13 mouse cellular contexts compared by ENCODE assay signal in the genomic region with DNA sequence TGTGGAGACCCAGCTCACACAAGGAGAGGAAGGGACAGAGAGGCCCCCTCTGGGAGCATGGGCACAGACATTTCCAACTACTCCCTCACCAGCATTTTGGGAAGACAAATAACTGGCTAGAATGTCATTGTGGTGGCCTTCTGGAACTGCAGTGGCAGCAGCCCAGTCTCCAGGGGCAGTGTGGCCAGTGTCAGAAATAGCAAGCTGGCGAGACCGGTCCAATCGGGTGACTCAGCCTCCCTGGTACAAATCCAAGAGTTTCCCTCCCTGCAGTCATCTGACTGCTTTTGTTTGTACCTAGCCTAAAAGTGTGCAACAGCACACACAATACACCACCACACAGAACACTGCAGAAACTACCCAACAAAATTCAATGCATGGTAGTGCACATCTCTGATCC. TPM values are rescaled to one million over a fixed set of nuclear protein-coding genes. Genes with fewer than 3 reads are reported as not detected.
DNase-seq lines count a peak whose midpoint lies in the region; ATAC-seq and TF ChIP-seq lines count a peak whose summit lies in the region.
"Had no signal": no experiment of that assay in that cellular context is flagged by ENCODE, and none has a peak within 500 bp of the region (broad histone marks: within the 10 kb centered on the region; RNA-seq: fewer than 3 reads in every experiment).

No protein-coding gene starts in this region.

- no peak overlapping the region for H3K4me2 ChIP-seq in intestine, postnatal 0 days (replicated peaks; ENCODE audit: low read depth)
- H3K4me2 ChIP-seq in intestine, embryonic 16.5 days (ENCODE audit: low read depth, low read length): no peak overlapping the region
- H3K4me2 ChIP-seq in liver, embryonic 11.5 days: no peak overlapping the region
- no peak overlapping the region for H3K4me2 ChIP-seq in liver, embryonic 12.5 days
- H3K4me2 ChIP-seq: forebrain, embryonic 12.5 days; stomach, embryonic 15.5 days had no signal

- H3K4me3 ChIP-seq in intestine, postnatal 0 days (ENCODE audit: low read depth, low read length): no peak overlapping the region
- no peak overlapping the region for H3K4me3 ChIP-seq in intestine, embryonic 16.5 days (ENCODE audit: low read length)
- H3K4me3 ChIP-seq in liver, embryonic 11.5 days (ENCODE audit: low read depth, low read length): no peak overlapping the region
- H3K4me3 ChIP-seq in liver, embryonic 12.5 days: no peak overlapping the region
- H3K4me3 ChIP-seq: forebrain, embryonic 12.5 days; stomach, embryonic 15.5 days had no signal

- no peaks in the 10 kb centered on the region for H3K4me1 ChIP-seq in intestine, postnatal 0 days (replicated peaks; ENCODE audit: control insufficient read depth, insufficient read depth, low read length)
- H3K4me1 ChIP-seq in intestine, embryonic 16.5 days (ENCODE audit: control insufficient read depth, insufficient read depth, low read length): 0 out of 2 replicates have a peak, but pooled peaks cover 3% of the 10 kb centered on the region
- no peaks in the 10 kb centered on the region for H3K4me1 ChIP-seq in liver, embryonic 11.5 days (replicated peaks; ENCODE audit: control insufficient read depth, insufficient read depth, low read length)
- H3K4me1 ChIP-seq in liver, embryonic 12.5 days: no peaks in the 10 kb centered on the region
- H3K4me1 ChIP-seq: forebrain, embryonic 12.5 days; stomach, embryonic 15.5 days had no signal

- H3K27me3 ChIP-seq in intestine, postnatal 0 days (replicated peaks; ENCODE audit: control insufficient read depth, insufficient read depth, low read length): no peaks in the 10 kb centered on the region
- H3K27me3 ChIP-seq in intestine, embryonic 16.5 days (replicated peaks; ENCODE audit: control insufficient read depth, insufficient read depth, low read length): no peaks in the 10 kb centered on the region
- H3K27me3 ChIP-seq in liver, embryonic 11.5 days (replicated peaks; ENCODE audit: control insufficient read depth, insufficient read depth, low read length): no peaks in the 10 kb centered on the region
- peaks cover 5% of the 10 kb centered on the region; the same call in 1 of the 2 replicates for H3K27me3 ChIP-seq in liver, embryonic 12.5 days (replicated peaks)
- H3K27me3 ChIP-seq: forebrain, embryonic 12.5 days; stomach, embryonic 15.5 days had no signal

- H3K27ac ChIP-seq in intestine, postnatal 0 days (ENCODE audit: low read depth, low read length): peak overlapping the region; percentile 64
- H3K27ac ChIP-seq in intestine, embryonic 16.5 days (ENCODE audit: low read length): no peak overlapping the region
- H3K27ac ChIP-seq in liver, embryonic 11.5 days (ENCODE audit: low read depth, low read length): no peak overlapping the region
- H3K27ac ChIP-seq in liver, embryonic 12.5 days: no peak overlapping the region
- H3K27ac ChIP-seq: forebrain, embryonic 12.5 days; stomach, embryonic 15.5 days had no signal

- H3K9me3 ChIP-seq in intestine, postnatal 0 days (ENCODE audit: control insufficient read depth): no peaks in the 10 kb centered on the region
- H3K9me3 ChIP-seq in intestine, embryonic 16.5 days (ENCODE audit: control insufficient read depth, low read length): no peaks in the 10 kb centered on the region
- no peaks in the 10 kb centered on the region for H3K9me3 ChIP-seq in liver, embryonic 11.5 days (ENCODE audit: control insufficient read depth, low read length)
- no peaks in the 10 kb centered on the region; the same call in 1 of the 2 replicates for H3K9me3 ChIP-seq in liver, embryonic 12.5 days (replicated peaks)
- H3K9me3 ChIP-seq: forebrain, embryonic 12.5 days; stomach, embryonic 15.5 days had no signal

- DNase-seq in adrenal gland, adult 8-10 months: peak; percentile 86
- DNase-seq in cerebellum, postnatal 36 days: peak; percentile 69 to 71
- DNase-seq in lung, postnatal 14 days: peak; percentile 22
- DNase-seq in liver, embryonic 11.5 days (ENCODE audit: low spot score): no peak
- DNase-seq: kidney, adult 11 months had no signal

- WGBS in intestine, postnatal 0 days: 63% methylated on average over 3 of the region's 3 CpGs
- WGBS in intestine, embryonic 16.5 days: 92% methylated on average over 3 of the region's 3 CpGs
- WGBS in liver, embryonic 11.5 days: 85% methylated on average over 3 of the region's 3 CpGs
- WGBS in liver, embryonic 12.5 days (ENCODE audit: insufficient replicate concordance): 73% methylated on average over 3 of the region's 3 CpGs

- TF ChIP-seq CTCF in intestine, postnatal 0 days (IDR thresholded peaks at IDR 0.05; ENCODE audit: low read depth): peak; percentile 17; the same call in 1 of the 2 replicates

- ATAC-seq in intestine, postnatal 0 days: peak; percentile 63
- no peak for ATAC-seq in intestine, embryonic 16.5 days
- no peak for ATAC-seq in megakaryocyte progenitor cell, adult 5-6 weeks (replicated peaks; ENCODE audit: poor library complexity)
- ATAC-seq in liver, embryonic 11.5 days (replicated peaks; ENCODE audit: low FRiP score): no peak
- no peak for ATAC-seq in liver, embryonic 12.5 days

- H3K9ac ChIP-seq in intestine, postnatal 0 days (ENCODE audit: low read depth, low read length): no peak overlapping the region
- no peak overlapping the region for H3K9ac ChIP-seq in intestine, embryonic 16.5 days (ENCODE audit: low read depth, low read length)
- H3K9ac ChIP-seq in liver, embryonic 11.5 days (ENCODE audit: low read depth, low read length): no peak overlapping the region
- no peak overlapping the region for H3K9ac ChIP-seq in liver, embryonic 12.5 days
- H3K9ac ChIP-seq: forebrain, embryonic 12.5 days; stomach, embryonic 15.5 days had no signal

- H3K36me3 ChIP-seq in intestine, postnatal 0 days (ENCODE audit: control insufficient read depth, insufficient read depth): no peaks in the 10 kb centered on the region
- no peaks in the 10 kb centered on the region for H3K36me3 ChIP-seq in intestine, embryonic 16.5 days (ENCODE audit: control insufficient read depth, insufficient read depth, low read length)
- H3K36me3 ChIP-seq in liver, embryonic 11.5 days (ENCODE audit: control insufficient read depth, insufficient read depth, low read length): no peaks in the 10 kb centered on the region; the same call in 1 of the 2 replicates
- H3K36me3 ChIP-seq in liver, embryonic 12.5 days: no peaks in the 10 kb centered on the region
- H3K36me3 ChIP-seq: forebrain, embryonic 12.5 days; stomach, embryonic 15.5 days had no signal

RNA-seq across cellular contexts. Expression of a gene that starts 35.7 kb away (rescaled TPM):
- polyA plus RNA-seq in intestine, postnatal 0 days (2015; fragmentation: Nextera tagmentation; extraction: Ambion mirVana): 0.10 and 0.16 TPM in 2 replicates
- 0.28 and 0.78 TPM in 2 replicates for polyA plus RNA-seq in intestine, embryonic 16.5 days (2015; fragmentation: Nextera tagmentation; extraction: Ambion mirVana)
- under 1 TPM in 1 of 4 experiments, not detected in 3; 0.24 TPM for total RNA-seq in adrenal gland, adult 8-10 months (2022)
- not detected in 2 replicates for total RNA-seq in megakaryocyte progenitor cell, adult 5-6 weeks (2015)
- total RNA-seq in megakaryocyte progenitor cell, adult 5-6 weeks (2017): not detected in 2 replicates
- polyA plus RNA-seq in liver, embryonic 11.5 days (2014; fragmentation: Nextera tagmentation; extraction: Ambion mirVana): 0.25 and 0.36 TPM in 2 replicates
- 0.12 and 0.44 TPM in 2 replicates for polyA plus RNA-seq in liver, embryonic 12.5 days (2016; fragmentation: Nextera tagmentation; extraction: Ambion mirVana)

RNA-seq across cellular contexts. Expression of a gene that starts 43.6 kb away (rescaled TPM):
- polyA plus RNA-seq in intestine, postnatal 0 days (2015; fragmentation: Nextera tagmentation; extraction: Ambion mirVana): not detected in 2 replicates
- not detected in 2 replicates for polyA plus RNA-seq in intestine, embryonic 16.5 days (2015; fragmentation: Nextera tagmentation; extraction: Ambion mirVana)
- total RNA-seq in adrenal gland, adult 8-10 months (2022): under 1 TPM in 1 of 4 experiments, not detected in 3; 0.13 TPM
- total RNA-seq in megakaryocyte progenitor cell, adult 5-6 weeks (2015): not detected in 2 replicates
- total RNA-seq in megakaryocyte progenitor cell, adult 5-6 weeks (2017): not detected in 2 replicates
- polyA plus RNA-seq in liver, embryonic 11.5 days (2014; fragmentation: Nextera tagmentation; extraction: Ambion mirVana): not detected in 2 replicates
- not detected in 2 replicates for polyA plus RNA-seq in liver, embryonic 12.5 days (2016; fragmentation: Nextera tagmentation; extraction: Ambion mirVana)
- polyA plus RNA-seq: forebrain, embryonic 12.5 days; lung, embryonic 16.5 days; neural tube, embryonic 14.5 days had no signal
